Mouse (Mus musculus): ENCODE results near the gene Pparg.

DNA sequence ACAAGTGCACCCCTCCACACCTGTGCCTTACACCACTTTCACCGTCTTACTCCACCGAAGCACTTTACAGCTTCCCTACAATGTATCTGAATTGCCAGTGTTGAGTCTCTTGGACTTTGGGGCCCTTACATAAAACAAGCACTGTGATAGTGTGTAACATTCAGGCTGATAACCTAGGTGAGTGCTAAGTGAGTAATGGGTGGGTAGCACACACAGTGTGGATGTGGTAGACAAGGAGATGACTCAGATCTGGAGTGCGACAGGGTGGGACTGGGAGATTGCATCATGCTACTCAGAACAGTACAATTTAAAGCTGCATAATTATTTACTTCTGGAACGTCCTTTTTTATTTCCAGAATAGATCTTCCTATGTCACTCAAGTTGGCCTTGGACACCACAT lies 45.0 kb upstream of the Pparg start:
- TF ChIP-seq HCFC1 (IDR thresholded peaks at IDR 0.05; ENCODE audit: low read depth, low read length): 0 out of 2 replicates have a peak, but pooled peaks have one; percentile 39
- TF ChIP-seq ELF1 (IDR thresholded peaks at IDR 0.05; ENCODE audit: low read depth, low read length): no peak
- peak; percentile 67 for TF ChIP-seq MYC (IDR thresholded peaks at IDR 0.05; ENCODE audit: low read depth, low read length)
- TF ChIP-seq CTCF (conservative IDR thresholded peaks at IDR 0.05 in 1 of 2, IDR thresholded peaks at IDR 0.05 in 1 of 2; ENCODE audit: low read depth in 2 of 2, low read length in 2 of 2): no peak
- TF ChIP-seq EP300 (IDR thresholded peaks at IDR 0.05; ENCODE audit: low read length): peak; percentile 95
